Mouse (Mus musculus): ENCODE measurements around the gene Rdh19. TPM values are rescaled to one million over a fixed set of nuclear protein-coding genes. Genes with fewer than 3 reads are reported as not detected.
"Not testable (repeated sequence)": the region's sequence is repeated elsewhere in the genome, so short reads cannot be mapped to it uniquely, and the experiment has no call there.

Rdh19 gene
- total and polyA plus RNA-seq, 3 experiments, result not detected

- Histone ChIP-seq H3K36me3 (replicated peaks in 1 of 2; ENCODE audit: control insufficient read depth in 1 of 2, insufficient read depth in 1 of 2, low read length in 1 of 2) (no peaks in the 10 kb centered on the region), H3K9ac (ENCODE audit: insufficient read depth, low read depth) (no peak overlapping the region), H3K27me3 (replicated peaks) (peaks cover 26% of the 10 kb centered on the region), H3K9me3 (replicated peaks; ENCODE audit: low read length) (peaks cover 12% of the 10 kb centered on the region), H3K79me2 (replicated peaks; ENCODE audit: control insufficient read depth, extremely low read depth, insufficient read depth, poor library complexity, severe bottlenecking) (no peaks in the 10 kb centered on the region), H3K4me3 (replicated peaks in 1 of 3; ENCODE audit: low read depth in 2 of 3, low read length in 2 of 3, poor library complexity in 1 of 3) (no peak overlapping the region), H3K4me1 (ENCODE audit: control insufficient read depth in 1 of 2, insufficient read depth in 2 of 2) (no peaks in the 10 kb centered on the region), H3K27ac (ENCODE audit: insufficient read depth, low read depth) (no peak overlapping the region), H3K4me2 (ENCODE audit: insufficient read depth, low read depth, poor library complexity, severe bottlenecking) (no peak overlapping the region)
- no peak for TF ChIP-seq USF1 (IDR thresholded peaks at IDR 0.05; ENCODE audit: low read depth, low read length)
- no peak for TF ChIP-seq POLR2A (IDR thresholded peaks at IDR 0.05; ENCODE audit: low read depth, low read length)
- no peak for TF ChIP-seq UBTF (IDR thresholded peaks at IDR 0.05; ENCODE audit: low read depth, low read length)
- no peak for TF ChIP-seq CHD2 (IDR thresholded peaks at IDR 0.05; ENCODE audit: low read length)
- no peak for TF ChIP-seq ZC3H11A (IDR thresholded peaks at IDR 0.05; ENCODE audit: low read depth, low read length)
- dilution Hi-C loops (cut with MboI; ENCODE audit: extremely low pct_ligation_motif_present, extremely low pct_unique_long_range_greater_than_20kb, low sequenced_read_pairs) (no loop called here), in situ Hi-C loops (cut with MboI; ENCODE audit: low pct_ligation_motif_present, low pct_unique_long_range_greater_than_20kb, low sequenced_read_pairs) (no loop called here)
- no peak for DNase-seq (ENCODE audit: extremely low read depth)
Measured at GRCm38 (mm10) chr10:127835292-127835691, 14.4 kb upstream of the Rdh19 start.

- Histone ChIP-seq H3K9me3 (replicated peaks; ENCODE audit: low read length) (peaks cover 12% of the 10 kb centered on the region), H3K27me3 (replicated peaks) (peaks cover 41% of the 10 kb centered on the region)
- H3K4me2 ChIP-seq (ENCODE audit: insufficient read depth, low read depth, poor library complexity, severe bottlenecking); H3K4me3 ChIP-seq (replicated peaks in 1 of 3; ENCODE audit: low read depth in 2 of 3, low read length in 2 of 3, poor library complexity in 1 of 3); H3K9ac ChIP-seq (ENCODE audit: insufficient read depth, low read depth); in situ Hi-C loops (cut with MboI; ENCODE audit: low pct_ligation_motif_present, low pct_unique_long_range_greater_than_20kb, low sequenced_read_pairs); DNase-seq (ENCODE audit: extremely low read depth); dilution Hi-C loops (cut with MboI; ENCODE audit: extremely low pct_ligation_motif_present, extremely low pct_unique_long_range_greater_than_20kb, low sequenced_read_pairs); H3K79me2 ChIP-seq (replicated peaks; ENCODE audit: control insufficient read depth, extremely low read depth, insufficient read depth, poor library complexity, severe bottlenecking); H3K4me1 ChIP-seq (ENCODE audit: control insufficient read depth in 1 of 2, insufficient read depth in 2 of 2); H3K36me3 ChIP-seq (replicated peaks in 1 of 2; ENCODE audit: control insufficient read depth in 1 of 2, insufficient read depth in 1 of 2, low read length in 1 of 2); H3K27ac ChIP-seq (ENCODE audit: insufficient read depth, low read depth): not testable (repeated sequence)
Measured at GRCm38 (mm10) chr10:127837793-127838192, 11.9 kb upstream of the Rdh19 start.

GRCm38 (mm10) chr10:127838539-127838938 is 11.2 kb upstream of the Rdh19 start:
- no peak overlapping the region for H3K4me3 ChIP-seq (replicated peaks in 1 of 3; ENCODE audit: low read depth in 2 of 3, low read length in 2 of 3, poor library complexity in 1 of 3)
- TF ChIP-seq POLR2A (IDR thresholded peaks at IDR 0.05; ENCODE audit: low read depth, low read length) (no peak), NRF1 (IDR thresholded peaks at IDR 0.05; ENCODE audit: low read depth, low read length) (no peak)
- H3K9ac ChIP-seq (ENCODE audit: insufficient read depth, low read depth), result no peak overlapping the region
- dilution Hi-C loops (cut with MboI; ENCODE audit: extremely low pct_ligation_motif_present, extremely low pct_unique_long_range_greater_than_20kb, low sequenced_read_pairs), result no loop called here
- in situ Hi-C loops (cut with MboI; ENCODE audit: low pct_ligation_motif_present, low pct_unique_long_range_greater_than_20kb, low sequenced_read_pairs), result no loop called here
- no peaks in the 10 kb centered on the region for H3K79me2 ChIP-seq (replicated peaks; ENCODE audit: control insufficient read depth, extremely low read depth, insufficient read depth, poor library complexity, severe bottlenecking)
- peaks cover 12% of the 10 kb centered on the region for H3K9me3 ChIP-seq (replicated peaks; ENCODE audit: low read length)
- no peaks in the 10 kb centered on the region for H3K4me1 ChIP-seq (ENCODE audit: control insufficient read depth in 1 of 2, insufficient read depth in 2 of 2)
- DNase-seq (ENCODE audit: extremely low read depth), result no peak
- H3K4me2 ChIP-seq (ENCODE audit: insufficient read depth, low read depth, poor library complexity, severe bottlenecking), result no peak overlapping the region
- peaks cover 48% of the 10 kb centered on the region for H3K27me3 ChIP-seq (replicated peaks)
- no peaks in the 10 kb centered on the region for H3K36me3 ChIP-seq (replicated peaks in 1 of 2; ENCODE audit: control insufficient read depth in 1 of 2, insufficient read depth in 1 of 2, low read length in 1 of 2)
- H3K27ac ChIP-seq (ENCODE audit: insufficient read depth, low read depth), result no peak overlapping the region

DNA sequence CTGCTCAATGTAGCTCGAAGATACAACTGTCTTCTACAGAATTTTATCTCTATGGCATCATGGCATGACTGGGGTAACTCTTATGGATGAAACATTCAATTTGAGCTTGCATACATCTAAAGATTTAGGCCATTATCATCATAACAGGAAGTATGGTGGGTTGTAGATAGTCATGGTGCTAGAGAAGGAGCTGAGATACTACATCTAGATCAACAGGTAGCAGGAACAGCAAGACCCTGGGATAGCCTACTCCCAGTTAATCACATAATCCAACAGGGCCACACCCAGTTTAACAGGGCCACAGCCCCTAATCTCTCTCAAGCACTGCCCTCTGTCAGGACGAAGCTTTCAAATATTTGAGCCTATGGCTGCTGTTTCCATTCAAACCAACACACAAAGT is 9.0 kb upstream of the Rdh19 start:
- Histone ChIP-seq H3K9me3 (replicated peaks; ENCODE audit: low read length) (peaks cover 12% of the 10 kb centered on the region), H3K79me2 (replicated peaks; ENCODE audit: control insufficient read depth, extremely low read depth, insufficient read depth, poor library complexity, severe bottlenecking) (no peaks in the 10 kb centered on the region), H3K4me2 (ENCODE audit: insufficient read depth, low read depth, poor library complexity, severe bottlenecking) (no peak overlapping the region), H3K4me1 (ENCODE audit: control insufficient read depth in 1 of 2, insufficient read depth in 2 of 2) (no peaks in the 10 kb centered on the region), H3K4me3 (replicated peaks in 1 of 3; ENCODE audit: low read depth in 2 of 3, low read length in 2 of 3, poor library complexity in 1 of 3) (no peak overlapping the region), H3K9ac (ENCODE audit: insufficient read depth, low read depth) (no peak overlapping the region), H3K27ac (ENCODE audit: insufficient read depth, low read depth) (no peak overlapping the region), H3K27me3 (replicated peaks) (peaks cover 45% of the 10 kb centered on the region), H3K36me3 (replicated peaks in 1 of 2; ENCODE audit: control insufficient read depth in 1 of 2, insufficient read depth in 1 of 2, low read length in 1 of 2) (no peaks in the 10 kb centered on the region)
- TF ChIP-seq MYC (IDR thresholded peaks at IDR 0.05; ENCODE audit: low read depth, low read length), result no peak
- TF ChIP-seq UBTF (IDR thresholded peaks at IDR 0.05; ENCODE audit: low read depth, low read length), result no peak
- TF ChIP-seq MXI1 (IDR thresholded peaks at IDR 0.05; ENCODE audit: low read depth, low read length), result no peak
- no peak for TF ChIP-seq IRF4 (IDR thresholded peaks at IDR 0.05; ENCODE audit: low read depth, low read length)
- no peak for TF ChIP-seq KAT2A (IDR thresholded peaks at IDR 0.05; ENCODE audit: insufficient replicate concordance, low read length)
- no peak for TF ChIP-seq ZKSCAN1 (IDR thresholded peaks at IDR 0.05; ENCODE audit: borderline replicate concordance, low read depth, low read length)
- TF ChIP-seq USF2 (conservative IDR thresholded peaks at IDR 0.05; ENCODE audit: low read depth, low read length), result no peak
- in situ Hi-C loops (cut with MboI; ENCODE audit: low pct_ligation_motif_present, low pct_unique_long_range_greater_than_20kb, low sequenced_read_pairs) (loop anchor here (5.0 kb wide), 1 partner anchor 57 kb away; the partner anchor contains the start of gene Sdr9c7), dilution Hi-C loops (cut with MboI; ENCODE audit: extremely low pct_ligation_motif_present, extremely low pct_unique_long_range_greater_than_20kb, low sequenced_read_pairs) (no loop called here)
- DNase-seq (ENCODE audit: extremely low read depth), result no peak

- H3K4me1 ChIP-seq (ENCODE audit: control insufficient read depth in 1 of 2, insufficient read depth in 2 of 2); DNase-seq (ENCODE audit: extremely low read depth); H3K9ac ChIP-seq (ENCODE audit: insufficient read depth, low read depth); H3K36me3 ChIP-seq (replicated peaks in 1 of 2; ENCODE audit: control insufficient read depth in 1 of 2, insufficient read depth in 1 of 2, low read length in 1 of 2); H3K79me2 ChIP-seq (replicated peaks; ENCODE audit: control insufficient read depth, extremely low read depth, insufficient read depth, poor library complexity, severe bottlenecking); H3K27ac ChIP-seq (ENCODE audit: insufficient read depth, low read depth); in situ Hi-C loops (cut with MboI; ENCODE audit: low pct_ligation_motif_present, low pct_unique_long_range_greater_than_20kb, low sequenced_read_pairs); H3K4me3 ChIP-seq (replicated peaks in 1 of 3; ENCODE audit: low read depth in 2 of 3, low read length in 2 of 3, poor library complexity in 1 of 3); H3K4me2 ChIP-seq (ENCODE audit: insufficient read depth, low read depth, poor library complexity, severe bottlenecking); dilution Hi-C loops (cut with MboI; ENCODE audit: extremely low pct_ligation_motif_present, extremely low pct_unique_long_range_greater_than_20kb, low sequenced_read_pairs): not testable (repeated sequence)
- peaks cover 13% of the 10 kb centered on the region for H3K9me3 ChIP-seq (replicated peaks; ENCODE audit: low read length)
- H3K27me3 ChIP-seq (replicated peaks), result peaks cover 40% of the 10 kb centered on the region
Measured at GRCm38 (mm10) chr10:127845945-127846344, 3.8 kb upstream of the Rdh19 start.

Data from CH12.LX (cell line).